Mouse (Mus musculus) megakaryocyte, embryonic 14.5 days (primary cell): Measurements from ENCODE around the gene Cyp2w1.

Experiments
- FLI1 ChIP-seq: IDR thresholded peaks from 2 replicates; pipeline ENCODE4 v1.6.1; 2012; ENCODE audit warnings: low read length, inconsistent platforms, mixed read lengths
- GATA1 ChIP-seq: IDR thresholded peaks from 3 replicates; pipeline ENCODE4 v1.6.1; 2012; ENCODE audit warnings: mixed read lengths, low read length, inconsistent platforms, borderline replicate concordance

- TF ChIP-seq GATA1, result no peak
- no peak for TF ChIP-seq FLI1
These were observed 40.6 kb upstream of the Cyp2w1 start for GRCm38 (mm10) chr5:139311822-139312221.
